Mouse (Mus musculus) MEL (cell line): ENCODE data around the gene Ntan1. TPM values are rescaled to one million over a fixed set of nuclear protein-coding genes. Genes with fewer than 3 reads are reported as not detected.
A peak's percentile ranks its signal among the peaks of the same experiment; 100 is the strongest.

Experiments used
- DNase-seq: peaks from one replicate; pipeline ENCODE4 v3.0.0; 2011; ENCODE audit warnings: low read depth, low spot score
- H3K27ac ChIP-seq: 2 replicates; pipeline ENCODE4 v1.5.1; 2012; ENCODE audit warnings: low read depth, mild to moderate bottlenecking, control low read depth, low read length, moderate library complexity; ENCODE audit not compliant: control insufficient read depth
- H3K27me3 ChIP-seq, 2 experiments: fragments of 150-350 bp in 1 of 2; sonication (generic) in 1 of 2; 2 replicates each; pipeline ENCODE4 v1.6.1; 2012; ENCODE audit warnings: low read length in 2 of 2, mild to moderate bottlenecking in 2 of 2, improper control_type of control experiment in 1 of 2, moderate library complexity in 1 of 2; ENCODE audit not compliant: insufficient read depth in 2 of 2, control insufficient read depth in 1 of 2
- H3K36me3 ChIP-seq, 2 experiments: 2 replicates each; pipeline ENCODE4 v1.6.1; 2012 to 2014; ENCODE audit warnings: low read length in 2 of 2, improper control_type of control experiment in 1 of 2, inconsistent platforms in 1 of 2, mild to moderate bottlenecking in 1 of 2; ENCODE audit not compliant: insufficient read depth in 2 of 2, control insufficient read depth in 1 of 2
- H3K4me1 ChIP-seq, 2 experiments: fragments of 150-350 bp in 1 of 2; sonication (generic) in 1 of 2; 2 replicates each; pipeline ENCODE4 v1.6.1; 2012; ENCODE audit warnings: low read length in 2 of 2, improper control_type of control experiment in 1 of 2, mild to moderate bottlenecking in 1 of 2; ENCODE audit not compliant: insufficient read depth in 2 of 2, control insufficient read depth in 1 of 2
- H3K4me3 ChIP-seq, 2 experiments: fragments of 150-350 bp in 1 of 2; sonication (generic) in 1 of 2; 2 replicates each; pipeline ENCODE4 v1.5.1; 2012; ENCODE audit warnings: low read depth in 2 of 2, low read length in 2 of 2, mild to moderate bottlenecking in 2 of 2, moderate library complexity in 2 of 2, control low read depth in 1 of 2, improper control_type of control experiment in 1 of 2; ENCODE audit not compliant: control insufficient read depth in 1 of 2, insufficient read depth in 1 of 2
- H3K79me2 ChIP-seq: 2 replicates; pipeline ENCODE4 v1.6.1; 2012; ENCODE audit warnings: mild to moderate bottlenecking, low read length, moderate library complexity; ENCODE audit not compliant: control insufficient read depth, poor library complexity, insufficient read depth
- H3K9ac ChIP-seq: 2 replicates; pipeline ENCODE4 v1.6.1; 2012; ENCODE audit warnings: low read depth, mild to moderate bottlenecking, control low read depth, low read length, moderate library complexity; ENCODE audit not compliant: control insufficient read depth, poor library complexity, severe bottlenecking
- H3K9me3 ChIP-seq: fragments of 150-350 bp; sonication (generic); replicated peaks from 2 replicates; pipeline ENCODE4 v1.6.1; 2012; ENCODE audit warnings: mild to moderate bottlenecking, low read length, improper control_type of control experiment, moderate library complexity; ENCODE audit not compliant: insufficient read depth
- BHLHE40 ChIP-seq: IDR thresholded peaks from 2 replicates; pipeline ENCODE4 v1.6.1; 2012; ENCODE audit warnings: low read depth, mild to moderate bottlenecking, inconsistent platforms, low read length, improper control_type of control experiment, borderline replicate concordance
- CHD1 ChIP-seq: IDR thresholded peaks from 2 replicates; pipeline ENCODE4 v1.6.1; 2012; ENCODE audit warnings: low read depth, mild to moderate bottlenecking, inconsistent platforms, low read length, improper control_type of control experiment
- CHD2 ChIP-seq: IDR thresholded peaks from 2 replicates; pipeline ENCODE4 v1.6.1; 2011; ENCODE audit warnings: low read length, improper control_type of control experiment
- CTCF ChIP-seq, 3 experiments: IDR thresholded peaks in 2 of 3; conservative IDR thresholded peaks in 1 of 3; 2 replicates each; pipeline ENCODE4 v1.5.1; 2011 to 2012; ENCODE audit warnings: low read length in 3 of 3, low read depth in 2 of 3, mild to moderate bottlenecking in 2 of 3, improper control_type of control experiment in 1 of 3, inconsistent platforms in 1 of 3, mixed read lengths in 1 of 3, moderate library complexity in 1 of 3; ENCODE audit not compliant: control insufficient read depth in 1 of 3, insufficient read depth in 1 of 3, poor library complexity in 1 of 3, severe bottlenecking in 1 of 3
- E2F4 ChIP-seq: IDR thresholded peaks from 2 replicates; pipeline ENCODE4 v1.6.1; 2011; ENCODE audit warnings: low read depth, low read length, improper control_type of control experiment, borderline replicate concordance
- ELF1 ChIP-seq: IDR thresholded peaks from 2 replicates; pipeline ENCODE4 v1.6.1; 2014; ENCODE audit warnings: low read depth, mild to moderate bottlenecking, inconsistent platforms, low read length, improper control_type of control experiment, moderate library complexity
- EP300 ChIP-seq, 2 experiments: IDR thresholded peaks; 2 replicates each; pipeline ENCODE4 v1.6.1; 2011; ENCODE audit warnings: improper control_type of control experiment in 2 of 2, low read length in 2 of 2, low read depth in 1 of 2, mild to moderate bottlenecking in 1 of 2
- ETS1 ChIP-seq: IDR thresholded peaks from 2 replicates; pipeline ENCODE4 v1.6.1; 2012; ENCODE audit warnings: low read depth, mild to moderate bottlenecking, inconsistent platforms, low read length, improper control_type of control experiment, moderate library complexity
- GATA1 ChIP-seq: IDR thresholded peaks from 2 replicates; pipeline ENCODE4 v1.6.1; 2011; ENCODE audit warnings: low read depth, low read length, improper control_type of control experiment
- MAFK ChIP-seq: IDR thresholded peaks from 2 replicates; pipeline ENCODE4 v1.6.1; 2011; ENCODE audit warnings: low read depth, mild to moderate bottlenecking, low read length, improper control_type of control experiment, borderline replicate concordance
- MAX ChIP-seq: IDR thresholded peaks from 2 replicates; pipeline ENCODE4 v1.6.1; 2011; ENCODE audit warnings: low read length, improper control_type of control experiment
- MAZ ChIP-seq: IDR thresholded peaks from 2 replicates; pipeline ENCODE4 v1.6.1; 2012; ENCODE audit warnings: low read depth, mild to moderate bottlenecking, inconsistent platforms, low read length, improper control_type of control experiment
- NRF1 ChIP-seq: IDR thresholded peaks from 2 replicates; pipeline ENCODE4 v1.6.1; 2014; ENCODE audit warnings: low read depth, mild to moderate bottlenecking, inconsistent platforms, low read length, improper control_type of control experiment, moderate library complexity; ENCODE audit not compliant: poor library complexity, insufficient read depth, severe bottlenecking
- POLR2A ChIP-seq, 2 experiments: IDR thresholded peaks; 2 replicates each; pipeline ENCODE4 v1.6.1; 2011 to 2012; ENCODE audit warnings: low read length in 2 of 2, mild to moderate bottlenecking in 2 of 2, control low read depth in 1 of 2, improper control_type of control experiment in 1 of 2, low read depth in 1 of 2, moderate library complexity in 1 of 2; ENCODE audit not compliant: control insufficient read depth in 1 of 2, insufficient read depth in 1 of 2, poor library complexity in 1 of 2
- POLR2AphosphoS2 ChIP-seq: IDR thresholded peaks from 2 replicates; pipeline ENCODE4 v1.6.1; 2011; ENCODE audit warnings: low read length, improper control_type of control experiment
- POLR2AphosphoS5 ChIP-seq: IDR thresholded peaks from 2 replicates; pipeline ENCODE4 v1.6.1; 2012; ENCODE audit warnings: low read depth, borderline replicate concordance, mild to moderate bottlenecking, inconsistent platforms, low read length, moderate library complexity, mixed read lengths
- RAD21 ChIP-seq: IDR thresholded peaks from 2 replicates; pipeline ENCODE4 v1.6.1; 2011; ENCODE audit warnings: mild to moderate bottlenecking, low read depth, low read length, improper control_type of control experiment
- SIN3A ChIP-seq: IDR thresholded peaks from 2 replicates; pipeline ENCODE4 v1.6.1; 2012; ENCODE audit warnings: low read length, improper control_type of control experiment, inconsistent platforms
- SMC3 ChIP-seq: IDR thresholded peaks from 2 replicates; pipeline ENCODE4 v1.6.1; 2011; ENCODE audit warnings: low read depth, low read length, improper control_type of control experiment
- TAL1 ChIP-seq: IDR thresholded peaks from 2 replicates; pipeline ENCODE4 v1.6.1; 2012; ENCODE audit warnings: mild to moderate bottlenecking, inconsistent platforms, low read length, moderate library complexity, mixed read lengths
- TCF12 ChIP-seq: IDR thresholded peaks from 2 replicates; pipeline ENCODE4 v1.6.1; 2014; ENCODE audit warnings: low read depth, mild to moderate bottlenecking, inconsistent platforms, low read length, improper control_type of control experiment, moderate library complexity
- UBTF ChIP-seq: IDR thresholded peaks from 2 replicates; pipeline ENCODE4 v1.6.1; 2012; ENCODE audit warnings: low read depth, mild to moderate bottlenecking, inconsistent platforms, low read length, improper control_type of control experiment, moderate library complexity, borderline replicate concordance; ENCODE audit not compliant: insufficient read depth
- USF1 ChIP-seq: IDR thresholded peaks from 2 replicates; pipeline ENCODE4 v1.6.1; 2014; ENCODE audit warnings: low read depth, mild to moderate bottlenecking, inconsistent platforms, low read length, improper control_type of control experiment, moderate library complexity
- USF2 ChIP-seq, 2 experiments: IDR thresholded peaks; 2 replicates each; pipeline ENCODE4 v1.6.1; 2011 to 2012; ENCODE audit warnings: improper control_type of control experiment in 2 of 2, low read length in 2 of 2, borderline replicate concordance in 1 of 2, inconsistent platforms in 1 of 2, low read depth in 1 of 2, mild to moderate bottlenecking in 1 of 2; ENCODE audit not compliant: insufficient read depth in 1 of 2
- ZC3H11A ChIP-seq: IDR thresholded peaks from 2 replicates; pipeline ENCODE4 v1.6.1; 2012; ENCODE audit warnings: low read depth, mild to moderate bottlenecking, inconsistent platforms, low read length, improper control_type of control experiment
- ZKSCAN1 ChIP-seq: IDR thresholded peaks from 2 replicates; pipeline ENCODE4 v1.6.1; 2012; ENCODE audit warnings: low read depth, mild to moderate bottlenecking, inconsistent platforms, low read length, improper control_type of control experiment, moderate library complexity
- ZNF384 ChIP-seq: IDR thresholded peaks from 2 replicates; pipeline ENCODE4 v1.6.1; 2012; ENCODE audit warnings: low read depth, mild to moderate bottlenecking, inconsistent platforms, low read length, improper control_type of control experiment
- polyA plus RNA-seq, 2 experiments: library from polyadenylated mRNA; stranded (reverse) in 1 of 2; unstranded in 1 of 2; fragments of >175 nt in 1 of 2; fragments of >200 nt in 1 of 2; gene quantifications; 2 replicates each; pipeline versions ENCODE4 v1.2.1 to v1.2.4; 2012; ENCODE audit warnings: low replicate concordance in 2 of 2, low read depth in 1 of 2; ENCODE audit not compliant: insufficient read length in 2 of 2, insufficient read depth in 1 of 2, missing spikeins in 1 of 2
- total RNA-seq: library from RNA; depleted of rRNA; stranded (reverse); fragments of 300-350 nt; gene quantifications from 2 replicates; pipeline ENCODE4 v1.2.3, GENCODE M21; 2012

The Ntan1 gene
- total and polyA plus RNA-seq, 3 experiments: 40.4 to 57.4 TPM; not detected in 1

DNA sequence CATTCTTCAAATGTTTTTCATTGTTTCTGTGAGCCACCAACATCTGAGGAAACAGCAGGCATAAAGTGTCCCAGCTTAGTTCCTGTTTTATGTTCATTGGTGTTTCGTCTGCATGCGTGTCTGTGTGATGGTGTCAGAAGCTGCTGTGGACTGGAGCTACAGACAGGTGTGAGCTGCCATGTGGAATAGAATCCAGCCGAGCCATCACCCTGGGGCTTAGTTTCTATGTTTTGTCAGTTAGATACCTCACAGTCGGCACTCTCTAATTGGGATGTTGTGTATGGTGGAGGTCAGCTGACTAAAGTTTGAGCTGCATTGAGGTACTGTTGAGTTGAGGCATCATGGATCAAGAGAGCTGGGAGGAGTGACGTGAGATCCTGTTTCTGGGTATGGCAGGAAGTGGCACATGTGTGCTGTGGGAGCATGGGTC, 21.9 kb upstream of the Ntan1 start:
- no peak overlapping the region for H3K9ac ChIP-seq
- no peaks in the 10 kb centered on the region for H3K27me3 ChIP-seq
- no peaks in the 10 kb centered on the region for H3K4me1 ChIP-seq
- no peak overlapping the region for H3K27ac ChIP-seq
- no peaks in the 10 kb centered on the region for H3K79me2 ChIP-seq
- no peak for DNase-seq
- peaks cover 5 to 29% of the 10 kb centered on the region in 2 experiments for H3K36me3 ChIP-seq
- no peaks in the 10 kb centered on the region for H3K9me3 ChIP-seq
- TF ChIP-seq POLR2AphosphoS5 (no peak), BHLHE40 (no peak), SIN3A (no peak), SMC3 (no peak), RAD21 (no peak), TCF12 (no peak), MAFK (no peak), CHD1 (no peak), TAL1 (no peak), ETS1 (no peak)
- H3K4me3 ChIP-seq: no peak overlapping the region

DNA sequence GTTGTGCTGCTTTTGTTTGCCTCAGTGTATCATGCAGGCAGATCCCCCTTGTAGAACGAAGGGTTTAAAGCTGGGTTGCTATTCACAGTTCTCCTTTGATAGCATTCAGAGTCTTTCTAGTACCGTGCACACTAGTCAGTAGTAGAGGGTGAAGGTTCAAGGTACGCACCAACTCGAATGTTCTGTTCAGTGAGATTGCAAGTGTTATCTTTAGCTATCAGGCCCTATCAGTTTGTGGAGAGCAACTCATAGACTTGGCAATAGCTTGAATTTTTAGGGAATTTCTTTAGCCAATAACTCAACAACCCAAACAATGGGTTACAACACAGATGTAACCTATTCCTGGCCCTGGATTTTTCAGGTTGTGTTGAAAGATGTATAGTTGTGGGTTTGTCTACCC, 17.4 kb upstream of the Ntan1 start:
- H3K9ac ChIP-seq: no peak overlapping the region

DNA sequence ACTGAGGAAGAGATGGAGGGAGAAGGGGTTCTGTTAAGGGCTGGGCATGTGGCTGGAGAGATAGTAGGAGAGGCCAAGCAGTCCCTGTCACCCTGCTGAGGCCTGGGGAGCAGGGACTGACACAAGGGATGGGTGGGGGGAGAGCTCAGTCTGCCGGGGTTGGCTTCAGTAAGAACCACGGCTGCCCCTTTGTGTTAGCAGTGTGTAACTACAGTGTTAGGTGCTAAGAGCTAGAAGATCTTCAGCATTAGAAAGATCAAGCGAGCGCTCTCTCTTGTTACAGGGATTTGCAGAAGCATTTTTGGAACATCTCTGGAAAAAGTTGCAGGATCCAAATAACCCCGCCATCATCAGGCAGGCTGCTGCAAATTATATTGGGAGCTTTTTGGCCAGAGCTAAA, 14.0 kb upstream of the Ntan1 start:
- no peak overlapping the region for H3K9ac ChIP-seq
- no peak overlapping the region for H3K4me3 ChIP-seq
- no peaks in the 10 kb centered on the region for H3K79me2 ChIP-seq
- H3K9me3 ChIP-seq: no peaks in the 10 kb centered on the region
- H3K27me3 ChIP-seq: no peaks in the 10 kb centered on the region
- H3K27ac ChIP-seq: no peak overlapping the region
- H3K36me3 ChIP-seq: peaks cover 0 to 39% of the 10 kb centered on the region in 2 experiments; a peak in 2 of 4 replicates
- no peaks in the 10 kb centered on the region for H3K4me1 ChIP-seq
- no peak for DNase-seq
- TF ChIP-seq CHD2 (no peak), ELF1 (no peak), RAD21 (no peak), NRF1 (no peak), ZKSCAN1 (no peak), ZNF384 (no peak), EP300 (IDR thresholded peaks at IDR 0.05; ENCODE audit: low read depth in 1 of 2, low read length in 2 of 2) (no peak), MAFK (no peak), UBTF (no peak), MAZ (no peak), ZC3H11A (no peak), USF2 (IDR thresholded peaks at IDR 0.05; ENCODE audit: borderline replicate concordance in 1 of 2, insufficient read depth in 1 of 2, low read depth in 1 of 2, low read length in 2 of 2) (no peak), USF1 (no peak), CTCF (IDR thresholded peaks at IDR 0.05 in 2 of 3, conservative IDR thresholded peaks at IDR 0.05 in 1 of 3; ENCODE audit: control insufficient read depth in 1 of 3, insufficient read depth in 1 of 3, low read depth in 2 of 3, low read length in 3 of 3, poor library complexity in 1 of 3, severe bottlenecking in 1 of 3) (no peak), E2F4 (no peak), ETS1 (no peak), POLR2AphosphoS2 (no peak)

More for the DNA sequence above, 17.4 kb upstream of the Ntan1 start:
- no peak for DNase-seq
- TF ChIP-seq POLR2A (IDR thresholded peaks at IDR 0.05; ENCODE audit: control insufficient read depth in 1 of 2, insufficient read depth in 1 of 2, low read depth in 1 of 2, low read length in 2 of 2, poor library complexity in 1 of 2) (no peak), GATA1 (0 out of 2 replicates have a peak, but pooled peaks have one; percentile 7), TAL1 (no peak), MAX (no peak), ETS1 (no peak)
- no peaks in the 10 kb centered on the region for H3K27me3 ChIP-seq
- H3K9me3 ChIP-seq: no peaks in the 10 kb centered on the region
- H3K27ac ChIP-seq: no peak overlapping the region
- peaks cover 0 to 30% of the 10 kb centered on the region in 2 experiments; a peak in 2 of 4 replicates for H3K36me3 ChIP-seq
- H3K4me3 ChIP-seq: no peak overlapping the region
- H3K79me2 ChIP-seq: no peaks in the 10 kb centered on the region
- H3K4me1 ChIP-seq: no peaks in the 10 kb centered on the region
